Mouse (Mus musculus) CD4-positive, CD25-positive, alpha-beta regulatory T cell, adult 2 months (primary cell): ENCODE results near the gene Pik3r1.

Experiments used
- DNase-seq: peaks from one replicate; pipeline ENCODE4 v3.0.0-alpha.2; 2012; ENCODE audit warnings: low read depth, low spot score

Gene Pik3r1

DNA sequence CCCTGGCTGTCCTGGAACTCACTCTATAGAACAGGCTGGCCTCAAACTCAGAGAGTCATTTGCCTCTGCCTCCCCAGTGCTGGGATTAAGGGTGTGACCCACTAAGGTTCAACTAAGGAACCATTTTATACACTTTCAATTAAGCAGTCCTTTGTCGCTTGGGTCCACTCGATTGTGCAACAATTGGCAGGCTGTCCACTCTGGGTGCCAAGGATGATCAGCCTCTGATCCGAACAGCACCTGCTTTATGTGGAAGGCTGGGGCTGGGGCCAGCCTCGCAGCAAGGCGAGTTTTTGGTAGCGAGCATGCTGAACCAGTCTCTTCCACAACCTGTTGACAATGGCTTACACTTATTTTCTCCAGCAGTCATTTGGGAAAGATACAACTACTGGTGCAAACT is 29.2 kb downstream of the Pik3r1 start:
- DNase-seq: no peak

DNA sequence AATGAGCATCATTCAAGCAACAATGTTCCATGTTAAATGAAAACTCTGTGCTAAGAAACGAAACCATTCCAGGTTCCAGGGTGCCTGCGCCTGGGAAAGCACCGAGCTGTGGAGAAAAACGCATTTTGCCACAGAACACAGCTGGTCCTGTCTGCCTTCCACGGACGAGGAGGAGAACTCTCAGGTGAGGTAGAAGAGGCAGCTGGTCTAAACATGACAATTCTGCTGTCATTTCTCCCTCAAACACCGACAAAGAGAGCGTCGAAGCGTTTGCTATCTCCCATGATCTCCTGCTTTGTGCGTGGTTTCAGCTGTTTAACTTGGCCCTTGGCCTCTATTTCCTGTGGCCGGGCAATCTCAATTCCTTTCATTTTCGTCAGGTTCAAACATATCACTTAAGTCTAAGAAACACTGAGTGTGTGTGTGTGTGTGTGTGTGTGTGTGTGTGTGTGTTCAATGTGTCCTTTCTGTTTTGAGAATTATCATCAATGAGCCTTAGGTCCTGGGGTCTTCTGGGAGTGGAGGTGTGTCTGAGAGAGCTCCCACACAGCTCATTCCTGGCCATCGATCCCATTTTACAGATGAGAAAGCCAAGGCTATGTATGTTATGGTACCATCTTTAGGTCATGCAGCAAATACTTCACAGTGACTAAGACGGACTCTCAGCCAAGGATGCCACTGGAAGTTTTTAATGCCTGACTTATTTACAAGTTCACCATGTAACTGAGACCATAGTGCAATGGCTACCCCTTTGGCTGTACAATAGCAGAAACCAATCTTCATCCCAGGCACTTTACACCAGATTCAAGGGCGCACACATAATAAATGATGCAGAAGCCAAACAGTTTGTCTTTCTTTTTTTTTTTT is 31.3 kb downstream of the Pik3r1 start:
- DNase-seq: peak; percentile 52

DNA sequence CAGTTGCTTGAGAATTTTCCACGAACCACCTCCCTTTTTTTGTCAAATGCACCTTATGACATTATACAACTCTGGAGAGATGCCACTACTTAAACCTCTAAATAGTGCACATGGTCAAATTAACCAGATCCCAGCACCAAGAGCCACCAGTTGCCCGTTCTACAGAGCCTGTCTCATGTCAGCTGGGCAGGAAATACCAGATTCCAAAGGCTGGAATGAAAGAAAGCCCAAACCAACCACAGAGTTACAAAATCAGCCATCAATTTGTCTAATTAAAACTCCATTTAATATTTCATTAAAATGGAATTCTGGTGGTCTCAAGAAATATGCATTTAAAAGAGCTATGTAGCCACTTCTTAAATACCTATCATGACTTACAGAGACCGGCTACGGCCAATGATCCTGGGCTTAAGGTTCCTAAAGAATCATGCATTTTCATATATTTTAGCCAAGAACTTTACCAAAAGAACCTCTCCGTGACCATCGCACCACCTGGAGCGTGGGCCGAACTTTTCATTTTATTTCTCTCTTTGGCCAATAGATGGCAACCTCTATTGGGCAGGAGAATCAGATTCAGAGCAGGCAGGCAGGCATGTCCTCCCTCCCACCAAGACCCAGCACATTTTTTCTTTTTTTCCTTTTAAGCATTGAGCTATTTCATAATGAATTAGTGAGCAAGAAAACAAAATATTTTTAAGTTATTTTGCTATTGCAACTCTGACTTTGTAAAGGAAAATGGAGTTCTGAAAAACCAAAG is 32.5 kb downstream of the Pik3r1 start:
- peak; percentile 54 for DNase-seq

DNA sequence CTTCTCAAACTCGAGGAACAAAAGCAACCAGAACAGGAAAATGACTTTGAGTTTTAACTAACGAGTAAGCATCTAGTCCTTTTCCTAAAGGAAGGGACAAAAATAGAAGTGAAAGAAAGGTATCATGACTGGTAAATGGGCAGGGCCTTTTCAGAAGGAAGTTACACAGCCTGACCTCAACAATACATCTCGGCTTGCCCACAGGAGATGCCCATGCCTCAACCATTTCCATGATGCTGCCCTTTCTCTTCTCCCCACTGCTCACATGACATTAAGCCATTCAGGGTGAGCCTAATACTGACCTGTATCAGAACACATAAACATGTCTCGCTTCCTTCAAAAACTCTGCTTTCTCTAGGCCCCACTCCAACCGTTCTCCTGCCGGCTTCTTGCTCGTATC is 33.8 kb downstream of the Pik3r1 start:
- DNase-seq: no peak

DNA sequence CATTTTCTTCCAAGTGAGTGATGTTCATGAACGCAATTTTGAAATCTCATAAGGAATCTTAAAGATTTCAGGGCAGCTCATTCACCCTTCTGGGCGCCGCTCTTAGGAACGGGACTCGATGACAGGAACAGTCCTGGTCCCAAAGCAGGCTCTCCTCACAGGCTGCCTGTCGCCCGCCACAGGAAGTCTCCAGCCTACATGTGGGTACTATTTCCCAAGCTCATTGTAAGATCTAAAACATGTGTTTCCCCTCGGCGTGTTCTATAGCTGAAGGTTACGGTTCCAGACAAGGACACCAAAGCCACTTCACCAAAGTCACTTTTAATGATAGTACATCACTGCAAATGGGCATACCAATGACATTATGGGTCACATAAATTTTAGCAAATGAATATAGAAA is 35.3 kb downstream of the Pik3r1 start:
- no peak for DNase-seq

DNA sequence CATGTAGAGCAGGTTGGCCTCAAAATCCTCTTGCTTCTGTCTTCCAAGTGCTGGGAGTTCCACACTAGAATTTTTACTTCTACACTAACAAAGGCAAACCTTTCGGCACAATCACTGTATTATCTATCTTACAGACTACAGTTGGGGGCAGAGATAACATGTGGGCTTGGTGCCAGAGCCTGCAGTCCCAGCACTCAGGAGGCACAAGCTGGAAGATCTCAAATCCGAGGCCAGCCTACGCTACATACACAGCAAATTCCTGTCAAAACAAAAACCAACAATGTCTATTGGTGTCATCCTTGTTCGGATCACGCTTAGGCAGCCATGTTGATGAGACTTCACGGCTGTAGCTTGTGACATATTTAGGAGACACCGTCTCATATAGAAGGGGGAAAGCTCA is 36.2 kb downstream of the Pik3r1 start:
- no peak for DNase-seq

DNA sequence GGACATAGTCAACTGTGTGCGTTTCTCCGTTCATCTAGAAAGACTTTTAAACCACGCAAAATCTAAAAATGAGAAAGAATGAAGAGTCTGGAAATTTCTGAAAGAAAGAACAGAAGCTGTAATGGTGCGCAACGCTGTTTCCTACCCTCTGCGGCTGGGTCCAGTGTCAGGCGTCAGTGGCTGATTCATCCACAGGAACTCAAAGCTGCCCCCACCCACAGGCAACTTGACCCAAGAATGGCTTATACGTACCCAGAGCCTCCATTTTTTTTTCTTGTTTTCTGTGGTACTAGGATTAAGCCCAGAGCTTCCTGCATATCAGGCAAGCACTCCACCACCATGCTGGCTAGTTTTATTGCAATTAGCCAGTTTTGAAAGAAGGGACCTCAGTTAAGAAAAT is 37.7 kb downstream of the Pik3r1 start:
- DNase-seq: no peak

DNA sequence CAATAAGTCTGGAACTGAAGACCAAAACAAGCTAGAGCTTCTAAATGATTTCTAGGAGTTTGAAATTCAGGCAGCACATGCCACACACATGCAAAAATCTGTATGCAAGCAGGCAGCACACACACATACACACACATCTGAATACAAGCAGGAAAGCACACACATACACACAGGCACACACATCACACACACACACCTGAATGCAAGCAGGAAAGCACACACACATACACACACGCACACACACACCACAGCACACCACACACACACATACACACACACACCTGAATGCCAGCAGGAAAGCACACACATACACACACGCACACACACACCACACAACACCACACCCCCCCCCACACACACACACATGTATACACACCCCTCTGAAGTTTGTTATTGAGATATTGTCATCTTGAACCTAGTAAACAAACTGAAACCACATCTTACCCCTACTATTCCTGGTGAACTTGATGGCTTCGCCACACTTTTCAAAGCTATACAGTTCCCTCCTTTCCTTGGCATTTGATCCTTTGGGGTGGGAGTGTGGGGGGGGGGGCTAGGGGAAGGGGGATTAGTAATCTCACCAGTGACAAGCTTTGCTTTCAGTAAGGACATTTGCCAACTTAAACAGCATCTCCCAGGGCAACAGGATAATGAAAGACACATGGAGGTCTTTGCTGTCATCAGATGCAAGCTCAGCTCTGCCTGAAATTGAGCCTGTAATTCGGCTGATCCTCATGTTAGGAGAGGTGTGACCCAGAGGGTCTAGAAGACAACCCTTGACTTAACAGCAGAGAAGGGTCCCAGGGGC is 38.6 kb downstream of the Pik3r1 start:
- no peak for DNase-seq

DNA sequence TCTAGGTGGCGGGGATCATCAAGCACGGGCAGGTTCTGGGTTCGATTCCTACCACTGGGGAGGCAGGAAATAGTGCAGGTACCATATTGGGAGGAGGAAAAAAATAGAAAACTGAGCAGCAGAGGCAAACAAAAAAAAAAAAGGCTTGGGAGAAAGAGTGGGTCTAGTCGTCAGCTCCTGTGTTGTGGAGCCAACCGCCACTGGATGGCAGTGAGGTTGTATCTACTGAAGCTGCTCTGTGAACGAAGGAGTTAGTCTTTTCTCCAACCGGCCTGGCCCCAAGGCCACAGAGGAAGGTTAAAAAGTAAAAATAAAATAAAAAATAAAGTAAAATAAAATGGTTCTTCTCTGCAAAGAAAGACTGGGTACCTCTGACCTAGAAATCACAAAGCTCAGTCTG is 39.2 kb downstream of the Pik3r1 start:
- DNase-seq: peak; percentile 47

DNA sequence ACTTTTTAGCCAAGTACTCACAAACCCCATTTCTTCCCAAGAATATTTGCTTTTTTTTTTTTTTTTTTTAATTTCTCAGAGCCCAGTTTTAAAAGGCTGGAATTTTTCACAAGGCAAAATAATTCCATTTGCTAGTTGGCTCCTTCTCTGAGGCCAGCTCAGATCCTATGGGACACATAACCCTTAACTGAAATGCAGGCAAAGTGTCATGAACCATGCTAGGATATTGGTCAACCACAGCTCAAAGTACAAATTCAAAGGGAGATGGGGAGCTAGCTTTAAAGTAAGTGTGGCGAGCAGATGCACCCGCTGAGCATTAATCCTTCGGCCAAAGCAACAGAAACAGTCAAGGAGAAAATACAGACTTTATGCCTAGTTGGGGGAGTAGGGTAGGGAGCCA is 39.7 kb downstream of the Pik3r1 start:
- no peak for DNase-seq

DNA sequence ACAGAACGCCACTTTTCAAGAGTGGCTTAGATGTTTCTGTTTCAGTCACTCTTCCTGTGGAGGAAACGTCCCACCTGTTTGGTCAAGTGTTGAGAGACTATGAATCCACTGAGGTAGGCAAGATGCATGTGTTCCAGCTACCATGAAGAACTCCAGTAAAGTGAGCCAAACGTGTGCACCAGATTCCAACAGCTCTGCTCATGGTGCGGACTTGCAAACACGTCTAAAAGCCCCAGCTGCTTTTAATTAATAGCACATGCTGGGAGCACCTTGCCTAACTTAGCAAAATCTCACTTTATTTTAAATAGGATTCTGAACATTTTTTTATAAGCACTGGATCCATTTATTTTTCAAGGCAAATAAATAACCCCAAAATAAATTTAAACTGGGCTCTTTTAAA is 40.2 kb downstream of the Pik3r1 start:
- no peak for DNase-seq

DNA sequence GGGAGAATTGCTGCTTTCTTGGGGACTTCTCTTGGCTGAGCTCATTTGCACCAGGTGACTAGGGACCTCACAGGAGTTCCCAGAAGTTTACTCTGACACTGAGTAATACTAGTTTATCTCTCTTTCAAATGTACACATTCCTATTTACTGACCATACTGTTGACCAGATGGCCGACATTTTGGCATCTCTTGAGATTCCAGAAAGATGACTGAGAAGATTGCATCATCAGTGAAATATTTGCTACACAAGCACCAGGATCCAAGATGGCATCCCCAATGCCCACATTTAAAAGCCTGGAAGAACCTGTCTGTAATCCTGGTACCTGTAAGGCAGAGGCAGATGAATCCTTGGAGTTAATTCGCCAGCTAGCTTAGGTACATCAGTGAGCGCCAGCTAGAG is 41.1 kb downstream of the Pik3r1 start:
- no peak for DNase-seq

DNA sequence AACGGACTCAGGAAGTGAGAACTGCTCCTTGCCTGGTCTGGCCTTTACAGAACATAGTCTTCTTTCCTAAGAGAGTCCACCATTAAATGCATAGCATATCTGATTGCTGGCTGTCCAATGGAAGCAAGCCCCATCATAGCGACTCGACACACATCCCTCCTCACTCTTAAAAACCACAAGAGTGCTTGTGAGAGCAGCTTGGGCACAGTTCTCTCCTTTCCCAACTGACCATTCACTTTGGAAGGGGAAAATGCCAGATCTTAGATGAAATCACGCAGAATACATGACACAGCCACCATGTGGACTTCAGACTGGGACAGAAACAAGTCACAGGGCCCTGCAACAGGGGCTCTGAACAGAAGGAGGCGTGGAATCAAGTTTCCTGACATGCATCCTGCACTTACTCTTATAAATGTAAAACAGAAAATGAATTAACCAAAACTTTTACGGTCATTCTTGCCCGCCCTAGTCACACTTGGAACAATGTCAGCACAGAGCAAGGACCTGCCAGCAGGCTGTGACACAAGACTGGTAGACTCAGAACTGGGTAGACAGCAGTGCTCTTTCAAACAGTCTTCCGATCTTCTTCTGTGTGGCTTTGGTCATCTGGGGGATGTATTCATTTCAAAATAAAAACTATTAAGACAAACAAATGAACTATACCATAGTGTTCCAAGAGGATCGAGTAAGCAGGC is 46.0 kb downstream of the Pik3r1 start:
- DNase-seq: no peak

DNA sequence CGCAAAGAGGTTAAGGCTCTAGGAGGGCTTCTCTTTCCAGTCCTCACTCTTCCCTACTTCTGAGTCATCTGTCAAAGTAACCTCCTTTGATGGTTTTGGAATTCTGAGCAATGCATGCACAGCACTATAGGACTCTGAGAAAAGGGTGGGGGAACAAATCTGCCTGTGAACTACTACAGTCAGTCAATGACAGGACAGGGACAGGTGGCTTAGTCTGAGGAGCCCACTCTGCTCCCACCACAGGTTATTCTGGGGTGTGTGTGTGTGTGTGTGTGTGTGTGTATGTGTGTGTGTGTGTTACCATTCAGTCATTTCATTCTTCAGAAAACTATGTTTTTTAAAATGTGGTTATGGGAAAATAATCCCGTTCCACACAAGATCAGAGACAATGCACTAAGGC is 46.9 kb downstream of the Pik3r1 start:
- DNase-seq: no peak

DNA sequence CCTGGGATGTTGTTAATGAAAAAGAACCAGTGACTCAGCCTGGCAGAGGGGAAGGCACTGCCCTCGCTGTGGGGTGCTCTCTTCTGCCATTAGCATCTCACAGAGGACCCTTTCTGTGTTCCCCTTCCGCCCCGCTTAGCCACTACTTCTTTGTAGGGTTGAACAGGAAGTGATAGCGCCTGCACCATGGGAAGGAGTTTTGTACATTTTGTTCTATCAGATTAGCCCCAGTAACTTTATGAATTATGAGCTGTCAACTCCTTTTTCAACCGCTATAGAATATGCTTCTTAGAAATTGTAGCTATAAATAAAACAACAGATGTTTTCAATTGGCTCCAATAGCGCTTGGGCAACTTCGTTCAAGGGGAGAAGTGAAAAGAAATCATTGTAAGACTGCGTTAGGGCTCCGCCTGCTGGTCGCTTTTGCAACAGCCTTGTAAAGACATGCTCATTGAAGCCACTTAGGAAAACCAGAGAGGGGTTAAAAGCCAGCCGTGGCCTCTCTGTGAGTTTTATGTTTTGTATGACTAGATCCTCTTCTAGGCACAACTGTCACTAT is 48.6 kb downstream of the Pik3r1 start:
- peak; percentile 92 for DNase-seq

DNA sequence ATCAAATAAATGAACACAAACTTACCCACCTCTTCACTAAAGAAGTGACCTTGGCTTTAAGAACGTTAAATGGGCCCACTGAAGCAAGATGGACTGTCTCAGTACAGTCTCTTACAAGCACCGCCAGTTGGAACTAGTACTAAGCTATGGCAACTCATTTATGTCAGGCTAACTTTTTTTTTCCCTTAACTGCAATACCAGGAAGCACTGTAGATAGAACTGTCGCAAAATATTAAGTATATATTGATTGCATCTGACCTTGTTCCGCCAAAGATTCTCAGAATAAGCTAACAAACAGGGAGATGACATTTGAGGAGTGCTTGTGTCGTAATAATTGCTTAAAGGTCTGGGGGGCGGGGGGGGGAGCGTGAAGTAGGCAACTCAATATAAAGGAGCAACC is 49.3 kb downstream of the Pik3r1 start:
- peak; percentile 42 for DNase-seq

DNA sequence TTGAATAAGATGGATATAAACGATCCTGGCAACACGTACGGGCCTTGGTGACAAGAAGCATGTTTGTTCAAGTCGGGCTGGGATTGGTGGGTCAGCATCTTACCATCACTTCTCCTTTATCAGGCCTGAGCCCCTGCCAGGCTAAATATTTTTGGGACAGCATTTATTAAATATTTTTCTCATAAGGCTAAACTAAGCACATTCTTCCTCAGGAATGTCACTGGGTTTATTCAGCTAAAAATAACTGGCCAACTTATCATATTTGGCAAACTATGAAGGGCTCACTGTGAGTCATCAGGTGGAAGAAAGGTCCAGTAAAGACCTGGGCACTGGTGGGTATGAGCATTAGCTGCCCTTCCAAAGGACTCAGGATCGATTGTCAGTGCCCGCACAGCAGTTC is 50.2 kb downstream of the Pik3r1 start:
- DNase-seq: no peak

DNA sequence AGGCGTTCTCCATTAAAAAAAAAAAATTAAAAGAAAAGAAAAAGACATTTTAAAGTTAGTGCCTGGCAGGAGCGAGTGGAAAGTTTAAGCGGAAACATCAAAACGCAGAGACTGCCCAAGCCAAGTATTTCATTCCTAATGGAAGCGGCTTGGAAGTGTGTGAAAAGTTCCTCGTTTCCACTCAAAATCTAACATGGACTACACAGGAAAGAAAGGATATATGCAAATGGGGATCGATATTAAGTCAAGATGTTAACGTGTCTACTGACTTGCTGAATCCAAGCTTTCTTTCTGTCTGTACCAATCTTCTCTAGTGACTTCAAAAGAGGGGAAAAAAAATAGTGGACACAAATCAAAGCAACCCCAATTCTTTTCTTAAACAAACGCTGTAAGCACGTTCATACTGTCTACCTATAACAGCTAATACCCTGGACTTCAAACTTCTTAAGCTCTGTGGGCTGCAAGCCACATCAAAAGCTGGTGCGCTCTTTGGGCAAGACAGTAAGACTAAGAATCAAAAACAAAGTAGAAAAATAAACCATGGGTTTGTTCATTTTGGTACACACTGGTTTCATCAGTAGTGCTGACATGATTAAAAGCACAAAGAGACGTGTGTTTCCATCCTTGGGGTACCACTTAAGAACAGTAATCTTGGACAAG is 54.5 kb downstream of the Pik3r1 start:
- peak; percentile 72 for DNase-seq

DNA sequence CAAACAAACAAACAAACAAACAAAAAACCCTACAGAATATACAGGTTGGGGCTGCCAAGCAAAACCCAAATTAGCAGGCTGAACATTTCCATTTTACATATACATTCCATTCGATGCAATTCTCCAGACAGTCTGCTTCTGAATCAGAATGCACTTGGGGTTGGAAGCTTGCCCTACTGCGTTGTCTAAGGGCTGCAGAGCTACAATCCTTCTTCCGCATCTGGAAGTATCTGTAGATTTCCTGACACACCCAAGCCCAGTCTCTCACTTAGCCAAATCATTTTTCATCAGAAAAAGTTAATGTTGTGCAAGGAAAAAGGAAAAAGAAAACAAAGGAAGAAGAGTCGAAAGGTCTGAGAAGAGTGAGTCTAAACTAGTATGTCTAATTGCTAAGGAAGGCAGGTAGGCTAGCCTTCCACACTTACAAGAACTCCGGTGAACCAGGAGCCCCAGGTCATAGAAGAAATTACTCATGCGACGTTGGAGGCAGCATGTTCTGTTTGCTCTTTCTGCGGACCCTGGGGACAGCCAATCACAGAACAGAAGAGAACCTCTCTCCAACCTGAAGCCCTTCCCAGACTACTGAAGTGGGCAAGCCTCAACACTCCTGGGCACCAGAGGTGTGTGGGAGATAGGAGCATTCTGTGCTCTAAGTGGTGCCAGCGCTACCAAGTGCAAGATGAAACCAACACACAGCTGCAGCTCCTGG is 55.1 kb downstream of the Pik3r1 start:
- no peak for DNase-seq

DNA sequence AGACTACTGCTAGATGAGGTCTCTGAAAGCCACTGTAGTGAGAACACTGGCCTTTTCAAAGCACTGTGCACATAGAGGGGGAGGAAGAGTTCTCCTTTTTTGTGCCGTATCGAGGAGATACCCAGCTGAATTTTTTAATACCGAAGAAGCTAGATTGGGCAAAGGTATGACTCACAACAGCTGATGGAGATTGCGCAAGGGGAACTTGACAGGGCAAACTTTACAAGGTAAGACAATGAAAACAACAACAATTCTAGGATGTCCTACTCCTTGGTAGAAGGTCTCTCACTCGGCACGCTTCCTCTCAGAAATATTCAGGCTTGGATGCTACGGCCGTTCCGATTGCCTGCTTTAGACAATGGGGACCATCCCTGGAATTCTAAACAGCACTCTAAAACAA is 55.9 kb downstream of the Pik3r1 start:
- peak; percentile 49 for DNase-seq
